Mouse (Mus musculus) embryo, embryonic 9.5 days (tissue): ENCODE data around the gene Gm17334.

Source experiments
- DNase-seq: peaks from one replicate; pipeline ENCODE4 v3.0.0-alpha.2; 2017; ENCODE audit errors: extremely low spot score

Gene Gm17334

GRCm38 (mm10) chr11:53773087-53773486 is at the start of gene Gm17334:
Gm17334 (minus strand) TSS chr11:53773187.
- no peak for DNase-seq

GRCm38 (mm10) chr11:53821945-53822338 is 49.0 kb upstream of the Gm17334 start:
- DNase-seq: no peak

GRCm38 (mm10) chr11:53821230-53821944 is 48.4 kb upstream of the Gm17334 start:
- DNase-seq: no peak

- no peak for DNase-seq
These were observed 47.7 kb upstream of the Gm17334 start for GRCm38 (mm10) chr11:53820516-53821170.

- no peak for DNase-seq
These were observed 46.5 kb upstream of the Gm17334 start for GRCm38 (mm10) chr11:53819511-53819910.

GRCm38 (mm10) chr11:53818794-53819193 is 45.8 kb upstream of the Gm17334 start:
- no peak for DNase-seq

GRCm38 (mm10) chr11:53816841-53817375 is 43.9 kb upstream of the Gm17334 start:
- DNase-seq: no peak

- DNase-seq: no peak
These were observed 41.8 kb upstream of the Gm17334 start for GRCm38 (mm10) chr11:53814810-53815209.

- DNase-seq: no peak
These were observed 40.2 kb upstream of the Gm17334 start for GRCm38 (mm10) chr11:53813001-53813868.

GRCm38 (mm10) chr11:53811312-53811711 is 38.3 kb upstream of the Gm17334 start:
- DNase-seq: no peak

- no peak for DNase-seq
These were observed 37.8 kb upstream of the Gm17334 start for GRCm38 (mm10) chr11:53810749-53811148.

GRCm38 (mm10) chr11:53810156-53810555 is 37.2 kb upstream of the Gm17334 start:
- no peak for DNase-seq

GRCm38 (mm10) chr11:53809354-53809753 is 36.4 kb upstream of the Gm17334 start:
- DNase-seq: no peak

GRCm38 (mm10) chr11:53805786-53806185 is 32.8 kb upstream of the Gm17334 start:
- DNase-seq: no peak

GRCm38 (mm10) chr11:53804569-53805344 is 31.8 kb upstream of the Gm17334 start:
- no peak for DNase-seq

- DNase-seq: no peak
These were observed 30.5 kb upstream of the Gm17334 start for GRCm38 (mm10) chr11:53803494-53803893.

- DNase-seq: no peak
These were observed 30.1 kb upstream of the Gm17334 start for GRCm38 (mm10) chr11:53803093-53803492.

- no peak for DNase-seq
These were observed 28.0 kb upstream of the Gm17334 start for GRCm38 (mm10) chr11:53800975-53801374.

- no peak for DNase-seq
These were observed 27.0 kb upstream of the Gm17334 start for GRCm38 (mm10) chr11:53800036-53800435.

GRCm38 (mm10) chr11:53798041-53798711 is 25.2 kb upstream of the Gm17334 start:
- DNase-seq: no peak
